Mouse (Mus musculus) spleen, adult 2 months (tissue): Measurements from ENCODE around the gene Slc25a54. TPM values are rescaled to one million over a fixed set of nuclear protein-coding genes. Genes with fewer than 3 reads are reported as not detected.
A peak's percentile ranks its signal among the peaks of the same experiment; 100 is the strongest.

ENCODE experiments used
- DNase-seq, 2 experiments: peaks; one replicate each; pipeline versions ENCODE4 v3.0.0 to v3.0.0-alpha.2; 2012 to 2021; ENCODE audit warnings: low spot score in 2 of 2, low read depth in 1 of 2
- H3K27ac ChIP-seq: fragments of 200-500 bp; 2 replicates; pipeline ENCODE4 v1.5.1; 2012; ENCODE audit warnings: low read length, inconsistent platforms; ENCODE audit not compliant: insufficient read depth
- H3K27me3 ChIP-seq: fragments of 200-500 bp; 2 replicates; pipeline ENCODE4 v1.6.1; 2012; ENCODE audit warnings: mild to moderate bottlenecking, moderate library complexity, low read length, inconsistent platforms; ENCODE audit not compliant: control insufficient read depth, insufficient read depth
- H3K36me3 ChIP-seq: fragments of 200-500 bp; 2 replicates; pipeline ENCODE4 v1.6.1; 2012; ENCODE audit warnings: mild to moderate bottlenecking, low read length, inconsistent platforms; ENCODE audit not compliant: control insufficient read depth, insufficient read depth
- H3K4me1 ChIP-seq: fragments of 200-500 bp; 2 replicates; pipeline ENCODE4 v1.6.1; 2011; ENCODE audit warnings: inconsistent platforms; ENCODE audit not compliant: control insufficient read depth, insufficient read depth, insufficient read length
- H3K4me3 ChIP-seq: fragments of 200-500 bp; 2 replicates; pipeline ENCODE4 v1.5.1; 2011; ENCODE audit warnings: mild to moderate bottlenecking, inconsistent platforms; ENCODE audit not compliant: insufficient read depth, insufficient read length; ENCODE audit errors: extremely low read depth
- CTCF ChIP-seq: fragments of 200-500 bp; IDR thresholded peaks from 2 replicates; pipeline ENCODE4 v1.5.1; 2011; ENCODE audit warnings: mild to moderate bottlenecking, inconsistent platforms; ENCODE audit not compliant: insufficient read depth, insufficient read length, insufficient replicate concordance; ENCODE audit errors: extremely low read depth
- POLR2A ChIP-seq: fragments of 200-500 bp; IDR thresholded peaks from 2 replicates; pipeline ENCODE4 v1.6.1; 2011; ENCODE audit warnings: low read depth, low read length, inconsistent platforms
- WGBS: fragments of 180-500 bp; shearing (Covaris S2); methylation state at CpG from one replicate; pipeline ENCODE4 v1.1.7; 2018; 5-methylcytosine and 5-hydroxymethylcytosine counted together
- polyA plus RNA-seq: library from polyadenylated mRNA; depleted of rRNA; stranded (reverse); fragments of >200 nt; gene quantifications from 2 replicates; pipeline ENCODE4 v1.2.3, GENCODE M21; 2012

The Slc25a54 gene
- polyA plus RNA-seq, 1 experiment = not detected

GRCm38 (mm10) chr3:109084418-109084817 is 4.1 kb downstream of the Slc25a54 start:
- TF ChIP-seq POLR2A (no peak), CTCF (no peak)
- no peaks in the 10 kb centered on the region for H3K36me3 ChIP-seq
- no peak for DNase-seq
- H3K4me3 ChIP-seq = no peak overlapping the region
- WGBS = 87% methylated on average over 2 of the region's 2 CpGs
- no peaks in the 10 kb centered on the region for H3K27me3 ChIP-seq
- no peak overlapping the region for H3K27ac ChIP-seq
- H3K4me1 ChIP-seq = no peaks in the 10 kb centered on the region

GRCm38 (mm10) chr3:109088460-109088859 is 8.2 kb downstream of the Slc25a54 start:
- TF ChIP-seq CTCF (no peak), POLR2A (no peak)
- H3K4me3 ChIP-seq = no peak overlapping the region
- WGBS = 57% methylated on average over 2 of the region's 2 CpGs
- no peaks in the 10 kb centered on the region for H3K27me3 ChIP-seq
- H3K4me1 ChIP-seq = no peaks in the 10 kb centered on the region
- H3K36me3 ChIP-seq = no peaks in the 10 kb centered on the region
- DNase-seq = no peak
- no peak overlapping the region for H3K27ac ChIP-seq

GRCm38 (mm10) chr3:109104702-109105101 is 24.4 kb downstream of the Slc25a54 start:
- no peak for DNase-seq
- no peak for TF ChIP-seq POLR2A
- TF ChIP-seq CTCF = no peak
- H3K27ac ChIP-seq = no peak overlapping the region
- no peaks in the 10 kb centered on the region for H3K4me1 ChIP-seq
- WGBS = 83% methylated on average over 8 of the region's 8 CpGs
- H3K27me3 ChIP-seq = no peaks in the 10 kb centered on the region
- no peaks in the 10 kb centered on the region for H3K36me3 ChIP-seq
- no peak overlapping the region for H3K4me3 ChIP-seq

- Histone ChIP-seq H3K4me3 (no peak overlapping the region; the same call in 1 of the 2 replicates), H3K27me3 (no peaks in the 10 kb centered on the region), H3K4me1 (no peaks in the 10 kb centered on the region), H3K36me3 (no peaks in the 10 kb centered on the region), H3K27ac (no peak overlapping the region)
- TF ChIP-seq POLR2A = no peak
- TF ChIP-seq CTCF = no peak
- DNase-seq = no peak
Measured at GRCm38 (mm10) chr3:109117136-109117535, 36.9 kb downstream of the Slc25a54 start.

GRCm38 (mm10) chr3:109119562-109119961 is 39.3 kb downstream of the Slc25a54 start:
- Histone ChIP-seq H3K27ac (no peak overlapping the region), H3K27me3 (no peaks in the 10 kb centered on the region), H3K4me1 (peaks cover 6% of the 10 kb centered on the region), H3K36me3 (no peaks in the 10 kb centered on the region), H3K4me3 (no peak overlapping the region)
- no peak for DNase-seq
- TF ChIP-seq POLR2A (no peak), CTCF (no peak)
- 89% methylated on average over 5 of the region's 5 CpGs for WGBS

- WGBS = 81% methylated on average over 5 of the region's 5 CpGs
- Histone ChIP-seq H3K27ac (no peak overlapping the region), H3K27me3 (no peaks in the 10 kb centered on the region), H3K36me3 (no peaks in the 10 kb centered on the region), H3K4me3 (no peak overlapping the region), H3K4me1 (peaks cover 6% of the 10 kb centered on the region)
- DNase-seq = no peak
- TF ChIP-seq POLR2A = no peak
- no peak for TF ChIP-seq CTCF
Measured at GRCm38 (mm10) chr3:109119973-109120372, 39.7 kb downstream of the Slc25a54 start.

GRCm38 (mm10) chr3:109122641-109123530 is 42.6 kb downstream of the Slc25a54 start, which contains the start of gene Slc25a24:
Gene Slc25a24 (plus strand): TSS chr3:109123149.
- Histone ChIP-seq H3K27ac (peak within 1 kb of the TSS; percentile 77), H3K27me3 (no peaks in the 10 kb centered on the region), H3K36me3 (no peaks in the 10 kb centered on the region), H3K4me1 (peaks cover 6% of the 10 kb centered on the region), H3K4me3 (peak within 1 kb of the TSS; percentile 85)
- DNase-seq = peak in 1 of 2 experiments; percentile 24
- TF ChIP-seq POLR2A = no peak
- TF ChIP-seq CTCF = no peak
- 4% methylated on average over 31 of the region's 49 CpGs for WGBS
